Mouse (Mus musculus) CH12.LX (cell line): Measurements from ENCODE around the gene Klhl21. TPM values are rescaled to one million over a fixed set of nuclear protein-coding genes. Genes with fewer than 3 reads are reported as not detected.

Experiments
- DNase-seq: peaks from one replicate; pipeline ENCODE4 v3.0.0-alpha.2; 2013; ENCODE audit errors: extremely low read depth
- H3K27ac ChIP-seq: 2 replicates; pipeline ENCODE4 v1.5.1; 2012; ENCODE audit warnings: low read depth, mild to moderate bottlenecking, control low read depth, moderate library complexity; ENCODE audit not compliant: insufficient read depth
- H3K27me3 ChIP-seq: replicated peaks from 2 replicates; pipeline ENCODE3; 2012; ENCODE audit warnings: inconsistent platforms
- H3K36me3 ChIP-seq, 2 experiments: replicated peaks in 1 of 2; 2 replicates each; pipeline versions ENCODE3 to v1.6.1; 2012; ENCODE audit warnings: inconsistent platforms in 1 of 2, low read length in 1 of 2, mild to moderate bottlenecking in 1 of 2, mixed read lengths in 1 of 2, moderate library complexity in 1 of 2; ENCODE audit not compliant: control insufficient read depth in 1 of 2, insufficient read depth in 1 of 2
- H3K4me1 ChIP-seq, 2 experiments: 2 replicates each; pipeline ENCODE4 v1.6.1; 2012; ENCODE audit warnings: inconsistent platforms in 1 of 2, moderate library complexity in 1 of 2; ENCODE audit not compliant: insufficient read depth in 2 of 2, control insufficient read depth in 1 of 2
- H3K4me2 ChIP-seq: 2 replicates; pipeline ENCODE4 v1.6.1; 2012; ENCODE audit warnings: low read depth, mild to moderate bottlenecking, control low read depth; ENCODE audit not compliant: poor library complexity, insufficient read depth, severe bottlenecking
- H3K4me3 ChIP-seq, 3 experiments: fragments of 150-350 bp in 1 of 3; sonication (generic) in 1 of 3; replicated peaks in 1 of 3; 2 replicates each; pipeline versions ENCODE3 to v1.5.1; 2011 to 2012; ENCODE audit warnings: low read depth in 2 of 3, low read length in 2 of 3, mild to moderate bottlenecking in 2 of 3, moderate library complexity in 2 of 3, control low read depth in 1 of 3, improper control_type of control experiment in 1 of 3, inconsistent platforms in 1 of 3, mixed read lengths in 1 of 3; ENCODE audit not compliant: poor library complexity in 1 of 3
- H3K79me2 ChIP-seq: replicated peaks from 2 replicates; pipeline ENCODE4 v1.6.1; 2012; ENCODE audit warnings: mild to moderate bottlenecking, moderate library complexity; ENCODE audit not compliant: control insufficient read depth, poor library complexity, insufficient read depth, severe bottlenecking; ENCODE audit errors: extremely low read depth
- H3K9ac ChIP-seq: 2 replicates; pipeline ENCODE4 v1.6.1; 2012; ENCODE audit warnings: low read depth, mild to moderate bottlenecking, control low read depth, moderate library complexity; ENCODE audit not compliant: insufficient read depth
- H3K9me3 ChIP-seq: replicated peaks from 2 replicates; pipeline ENCODE3; 2012; ENCODE audit warnings: low read length, inconsistent platforms, mixed read lengths
- BHLHE40 ChIP-seq: IDR thresholded peaks from 2 replicates; pipeline ENCODE4 v1.6.1; 2011; ENCODE audit warnings: mild to moderate bottlenecking, low read depth, low read length, improper control_type of control experiment
- CHD1 ChIP-seq: IDR thresholded peaks from 2 replicates; pipeline ENCODE4 v1.6.1; 2012; ENCODE audit warnings: low read depth, low read length, improper control_type of control experiment, inconsistent platforms
- CHD2 ChIP-seq: IDR thresholded peaks from 2 replicates; pipeline ENCODE4 v1.6.1; 2011; ENCODE audit warnings: low read length, improper control_type of control experiment
- CTCF ChIP-seq, 2 experiments: IDR thresholded peaks in 1 of 2; conservative IDR thresholded peaks in 1 of 2; 2 replicates each; pipeline ENCODE4 v1.5.1; 2011 to 2012; ENCODE audit warnings: low read depth in 2 of 2, low read length in 2 of 2, improper control_type of control experiment in 1 of 2, inconsistent platforms in 1 of 2, mild to moderate bottlenecking in 1 of 2, moderate library complexity in 1 of 2
- EP300 ChIP-seq: IDR thresholded peaks from 2 replicates; pipeline ENCODE4 v1.6.1; 2011; ENCODE audit warnings: low read length, improper control_type of control experiment
- GABPA ChIP-seq: IDR thresholded peaks from 2 replicates; pipeline ENCODE4 v1.6.1; 2012; ENCODE audit warnings: low read depth, low read length, improper control_type of control experiment, inconsistent platforms; ENCODE audit not compliant: insufficient replicate concordance
- HCFC1 ChIP-seq: IDR thresholded peaks from 2 replicates; pipeline ENCODE4 v1.6.1; 2012; ENCODE audit warnings: low read depth, mild to moderate bottlenecking, inconsistent platforms, low read length, improper control_type of control experiment
- IRF4 ChIP-seq: IDR thresholded peaks from 2 replicates; pipeline ENCODE4 v1.6.1; 2014; ENCODE audit warnings: low read depth, mild to moderate bottlenecking, inconsistent platforms, low read length, improper control_type of control experiment
- JUN ChIP-seq: IDR thresholded peaks from 2 replicates; pipeline ENCODE4 v1.6.1; 2011; ENCODE audit warnings: low read depth, mild to moderate bottlenecking, low read length, improper control_type of control experiment, moderate library complexity; ENCODE audit not compliant: insufficient read depth
- MAX ChIP-seq: IDR thresholded peaks from 2 replicates; pipeline ENCODE4 v1.6.1; 2011; ENCODE audit warnings: low read length, improper control_type of control experiment
- MEF2A ChIP-seq: IDR thresholded peaks from 2 replicates; pipeline ENCODE4 v1.6.1; 2014; ENCODE audit warnings: low read depth, mild to moderate bottlenecking, inconsistent platforms, low read length, improper control_type of control experiment, borderline replicate concordance
- MYC ChIP-seq: IDR thresholded peaks from 2 replicates; pipeline ENCODE4 v1.6.1; 2011; ENCODE audit warnings: low read depth, mild to moderate bottlenecking, improper control_type of control experiment, low read length
- NELFE ChIP-seq: IDR thresholded peaks from 2 replicates; pipeline ENCODE4 v1.6.1; 2011; ENCODE audit warnings: low read depth, low read length, improper control_type of control experiment
- NRF1 ChIP-seq: IDR thresholded peaks from 2 replicates; pipeline ENCODE4 v1.6.1; 2014; ENCODE audit warnings: low read depth, mild to moderate bottlenecking, inconsistent platforms, low read length, improper control_type of control experiment, moderate library complexity
- PAX5 ChIP-seq: IDR thresholded peaks from 2 replicates; pipeline ENCODE4 v1.6.1; 2012; ENCODE audit warnings: low read length, inconsistent platforms, mixed read lengths
- POLR2A ChIP-seq: IDR thresholded peaks from 2 replicates; pipeline ENCODE4 v1.6.1; 2011; ENCODE audit warnings: low read depth, mild to moderate bottlenecking, improper control_type of control experiment, low read length
- RAD21 ChIP-seq: IDR thresholded peaks from 2 replicates; pipeline ENCODE4 v1.6.1; 2011; ENCODE audit warnings: low read depth, mild to moderate bottlenecking, low read length, improper control_type of control experiment, moderate library complexity
- SIN3A ChIP-seq: IDR thresholded peaks from 2 replicates; pipeline ENCODE4 v1.6.1; 2012; ENCODE audit warnings: low read length, improper control_type of control experiment, inconsistent platforms
- SMC3 ChIP-seq: IDR thresholded peaks from 2 replicates; pipeline ENCODE4 v1.6.1; 2011; ENCODE audit warnings: low read depth, low read length, improper control_type of control experiment
- TBP ChIP-seq: conservative IDR thresholded peaks from 2 replicates; pipeline ENCODE4 v1.6.1; 2011; ENCODE audit warnings: low read depth, low read length, improper control_type of control experiment
- USF1 ChIP-seq: IDR thresholded peaks from 2 replicates; pipeline ENCODE4 v1.6.1; 2014; ENCODE audit warnings: low read depth, mild to moderate bottlenecking, inconsistent platforms, low read length, improper control_type of control experiment
- ZC3H11A ChIP-seq: IDR thresholded peaks from 2 replicates; pipeline ENCODE4 v1.6.1; 2012; ENCODE audit warnings: low read depth, mild to moderate bottlenecking, inconsistent platforms, low read length, improper control_type of control experiment
- ZKSCAN1 ChIP-seq: IDR thresholded peaks from 2 replicates; pipeline ENCODE4 v1.6.1; 2012; ENCODE audit warnings: low read depth, inconsistent platforms, low read length, improper control_type of control experiment, borderline replicate concordance
- ZNF384 ChIP-seq: IDR thresholded peaks from 2 replicates; pipeline ENCODE4 v1.6.1; 2012; ENCODE audit warnings: low read depth, low read length, improper control_type of control experiment, inconsistent platforms
- dilution Hi-C: fragments of 300-500 bp; cut with MboI; formaldehyde crosslinking; loops from 2 replicates; pipeline ENCODE4 v1.14.3; 2020; ENCODE audit warnings: low sequenced_read_pairs; ENCODE audit not compliant: extremely low pct_unique_long_range_greater_than_20kb, extremely low pct_ligation_motif_present
- in situ Hi-C: fragments of 300-500 bp; cut with MboI; formaldehyde crosslinking; loops from 3 replicates; pipeline ENCODE4 v1.14.3; 2019; ENCODE audit warnings: low sequenced_read_pairs, low pct_ligation_motif_present, low pct_unique_long_range_greater_than_20kb, mixed read lengths
- polyA plus RNA-seq: library from polyadenylated mRNA; unstranded; fragments of >175 nt; gene quantifications from 2 replicates; pipeline ENCODE4 v1.2.1, GENCODE M21; 2012; ENCODE audit warnings: low read depth; ENCODE audit not compliant: insufficient read length
- total RNA-seq, 2 experiments: library from RNA; depleted of rRNA; stranded (reverse); fragments of 300-350 nt in 1 of 2; fragments of >200 nt in 1 of 2; gene quantifications; 2 replicates each; pipeline ENCODE4 v1.2.3; 2012 to 2014

Klhl21 gene
- total and polyA plus RNA-seq, 3 experiments: 4.4 to 9.4 (median 7.1) TPM

DNA sequence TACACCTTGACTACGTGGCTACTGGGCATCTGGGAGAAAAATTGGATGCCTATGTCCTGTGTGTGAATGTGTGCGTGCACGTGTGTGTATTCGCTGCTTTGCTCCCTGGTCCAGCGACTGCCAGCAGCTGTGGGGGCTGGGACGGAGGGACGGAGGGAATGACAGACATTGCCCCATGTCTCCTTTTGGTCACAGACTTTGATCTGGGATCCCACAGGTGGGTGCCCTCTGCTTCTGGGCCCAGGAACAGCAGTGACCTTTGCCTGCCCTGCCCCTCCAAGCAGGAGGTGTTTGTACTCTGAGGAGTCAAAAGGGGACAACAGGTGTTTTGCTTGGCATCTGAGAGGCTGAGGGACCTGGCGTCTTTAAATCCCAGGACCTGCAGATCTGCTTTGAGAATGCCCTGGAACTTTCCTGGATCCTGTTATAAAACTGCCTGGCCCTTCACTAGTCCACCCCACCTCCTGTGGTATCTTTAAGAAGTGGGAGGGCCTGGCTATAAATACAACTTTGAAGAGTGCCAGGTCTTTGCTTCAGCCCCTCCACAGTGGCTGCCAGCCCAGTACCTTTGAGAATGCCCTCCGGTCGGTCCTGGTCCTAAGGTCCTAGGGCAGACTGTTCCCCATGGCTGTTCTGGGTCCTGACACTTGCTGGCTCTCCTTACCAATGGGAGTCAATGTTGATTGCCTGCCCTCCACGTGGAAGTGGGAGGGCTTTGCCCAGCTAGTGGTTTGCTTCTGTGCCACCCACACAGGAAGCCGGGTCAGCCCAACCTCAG, 4.6 kb downstream of the Klhl21 start:
- DNase-seq: no peak
- Histone ChIP-seq H3K27me3 (peaks cover 3% of the 10 kb centered on the region), H3K9ac (no peak overlapping the region), H3K36me3 (peaks cover 29 to 67% of the 10 kb centered on the region in 2 experiments), H3K79me2 (peaks cover 2% of the 10 kb centered on the region; the same call in 1 of the 2 replicates), H3K4me3 (no peak overlapping the region), H3K4me1 (peaks cover 15 to 34% of the 10 kb centered on the region in 2 experiments), H3K9me3 (no peaks in the 10 kb centered on the region), H3K4me2 (no peak overlapping the region), H3K27ac (no peak overlapping the region)
- TF ChIP-seq CTCF (conservative IDR thresholded peaks at IDR 0.05 in 1 of 2, IDR thresholded peaks at IDR 0.05 in 1 of 2; ENCODE audit: low read depth in 2 of 2, low read length in 2 of 2) (no peak), SIN3A (no peak), JUN (no peak), HCFC1 (no peak), ZKSCAN1 (no peak), RAD21 (no peak), MYC (no peak), PAX5 (no peak), EP300 (no peak), MEF2A (no peak), IRF4 (no peak), ZNF384 (no peak), CHD1 (no peak), POLR2A (no peak), NELFE (no peak), BHLHE40 (no peak), USF1 (no peak), TBP (no peak)
- in situ Hi-C loops: no loop called here
- dilution Hi-C loops: no loop called here

DNA sequence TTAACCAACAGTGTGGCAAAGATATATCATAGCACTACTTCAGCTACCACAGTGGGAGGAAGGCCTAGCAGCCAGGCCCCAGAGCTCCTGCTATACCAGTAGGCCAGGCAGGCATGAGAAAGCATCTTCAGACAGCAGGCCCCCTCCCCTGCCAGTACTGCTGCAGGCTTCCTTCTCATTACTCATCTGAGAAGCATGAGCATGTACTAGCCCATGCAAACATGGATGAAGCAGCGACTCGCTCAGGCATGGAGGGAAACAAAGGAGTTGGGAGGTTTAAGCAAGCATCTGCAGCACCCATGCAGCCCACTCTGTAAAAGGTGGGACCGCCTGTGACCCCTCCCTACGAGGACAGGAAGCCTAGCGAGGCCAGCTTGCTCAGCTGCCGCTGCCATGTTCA, 10.5 kb downstream of the Klhl21 start:
- dilution Hi-C loops (no loop called here), in situ Hi-C loops (no loop called here)
- no peak for DNase-seq
- Histone ChIP-seq H3K27ac (no peak overlapping the region), H3K9me3 (no peaks in the 10 kb centered on the region), H3K79me2 (no peaks in the 10 kb centered on the region), H3K36me3 (peaks cover 68 to 98% of the 10 kb centered on the region in 2 experiments), H3K9ac (no peak overlapping the region), H3K4me2 (no peak overlapping the region), H3K27me3 (no peaks in the 10 kb centered on the region), H3K4me3 (no peak overlapping the region), H3K4me1 (peaks cover 3 to 6% of the 10 kb centered on the region in 2 experiments; a peak in 2 of 4 replicates)
- no peak for TF ChIP-seq PAX5
- TF ChIP-seq SMC3: no peak
- TF ChIP-seq ZC3H11A: no peak
- TF ChIP-seq BHLHE40: no peak
- TF ChIP-seq NRF1: no peak
- TF ChIP-seq HCFC1: no peak
- TF ChIP-seq CHD2: no peak
- no peak for TF ChIP-seq GABPA
- no peak for TF ChIP-seq MAX
- TF ChIP-seq NELFE: no peak
